Mouse (Mus musculus): ENCODE results near the gene Prss22.
"Not testable (repeated sequence)": the region's sequence is repeated elsewhere in the genome, so short reads cannot be mapped to it uniquely, and the experiment has no call there.

The Prss22 gene

DNA sequence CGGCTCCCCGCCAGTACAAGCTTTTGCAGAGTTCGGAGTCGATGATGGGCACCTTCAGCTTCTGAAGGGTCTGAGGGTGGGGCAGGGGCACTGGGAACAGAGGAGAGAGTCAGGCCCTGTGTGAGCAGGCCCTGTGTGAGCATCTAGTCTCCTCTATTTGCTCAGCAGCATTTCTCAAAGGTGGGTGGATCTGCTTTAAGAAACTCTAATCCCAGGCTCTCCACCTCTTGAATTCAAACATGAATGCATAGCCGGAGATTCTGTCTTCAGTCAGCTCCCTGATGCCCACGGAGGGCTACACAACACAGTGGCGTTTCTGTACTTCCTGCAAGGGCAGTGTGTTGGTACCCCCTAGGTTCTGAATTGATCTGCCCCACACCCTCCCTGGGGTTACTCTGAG is 3.2 kb downstream of the Prss22 start:
- no peak for DNase-seq

DNA sequence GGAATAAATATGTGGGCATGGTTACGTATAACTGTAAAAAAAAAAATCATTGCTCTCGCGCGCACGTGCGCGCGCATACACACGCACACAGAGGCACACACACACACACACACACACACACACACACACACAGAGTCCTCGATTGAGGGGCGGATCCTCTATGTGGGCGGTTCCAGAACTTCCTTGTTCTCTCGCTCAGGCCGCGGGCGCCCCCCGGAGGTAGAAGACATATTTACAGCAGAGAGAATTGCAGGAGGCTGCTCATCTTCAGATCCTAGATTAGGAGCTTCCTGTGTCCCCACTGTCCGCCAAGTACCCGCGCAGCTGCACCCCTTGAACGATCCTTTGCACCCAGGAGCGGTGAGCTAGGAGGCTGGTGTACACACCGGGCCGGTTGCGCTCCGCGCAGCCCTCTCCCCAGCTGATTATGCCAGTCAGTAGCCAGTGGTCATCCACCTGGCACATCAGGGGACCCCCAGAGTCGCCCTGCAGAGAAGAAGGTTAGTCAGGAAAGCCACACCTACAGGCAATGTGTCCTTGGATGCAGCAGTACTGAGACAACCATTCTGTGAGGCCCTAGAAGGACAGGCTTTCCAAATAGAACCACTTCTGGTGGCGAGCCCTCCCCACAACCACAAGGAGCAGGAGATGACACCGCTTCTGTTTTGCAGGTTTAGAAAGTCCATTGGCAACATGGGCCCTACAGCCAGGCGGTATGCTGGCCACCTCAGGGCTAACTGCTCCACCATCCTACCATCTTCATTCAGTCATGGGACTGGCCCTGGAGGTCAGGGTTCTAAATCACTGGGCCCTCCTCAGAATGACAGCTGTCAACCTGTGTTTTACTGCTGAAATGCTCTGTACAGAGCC is 4.1 kb downstream of the Prss22 start:
- peak; percentile 91 to 95 for DNase-seq

- no peak for DNase-seq
These were observed 4.9 kb downstream of the Prss22 start for GRCm38 (mm10) chr17:23992789-23993553.

DNA sequence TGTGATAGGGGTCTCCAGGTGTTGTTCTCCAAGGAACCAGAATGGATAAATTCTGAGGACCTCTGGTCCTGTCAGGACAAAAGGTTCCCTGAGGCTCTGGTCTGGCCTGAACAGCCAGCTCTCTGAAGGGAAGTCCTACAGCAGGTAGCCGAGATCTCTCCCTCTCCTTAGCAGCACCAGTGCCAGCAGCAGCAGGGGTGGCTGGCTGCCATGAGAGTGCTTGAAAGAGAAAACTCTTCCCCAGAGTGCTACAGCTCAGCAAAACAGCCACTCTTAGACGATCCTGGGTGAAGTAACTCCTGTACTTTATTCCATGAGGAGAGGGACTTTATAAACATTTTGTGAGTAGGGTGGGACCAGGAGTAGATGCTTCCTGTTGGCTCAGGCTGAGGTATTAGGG is 8.1 kb downstream of the Prss22 start:
- peak; percentile 45 to 74 for DNase-seq

GRCm38 (mm10) chr17:23984989-23985388 is 12.9 kb downstream of the Prss22 start:
- no peak for DNase-seq

DNA sequence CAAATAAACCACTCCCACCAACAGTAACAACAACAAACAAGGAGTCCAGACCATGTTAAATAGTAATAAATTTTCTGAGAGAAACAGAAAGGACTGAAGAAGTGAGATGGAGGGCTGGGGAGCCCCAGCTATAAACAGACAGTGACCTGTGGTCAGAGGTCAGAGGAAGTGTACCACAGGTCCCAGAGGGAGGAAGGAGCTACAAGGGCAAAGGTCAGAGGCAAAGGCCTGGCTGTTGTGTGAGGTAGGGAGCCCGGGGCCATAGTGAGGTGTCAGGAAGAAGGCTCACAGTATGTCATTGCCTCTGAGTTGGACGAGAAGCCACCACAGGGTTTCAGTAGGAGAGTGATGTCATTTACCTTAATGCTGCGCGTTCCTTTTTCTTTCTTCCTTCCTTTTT is 15.0 kb downstream of the Prss22 start:
- DNase-seq, result no peak

GRCm38 (mm10) chr17:23980297-23980909 is 17.5 kb downstream of the Prss22 start, which contains the start of gene Prss30:
Prss30 (minus strand) TSS chr17:23980566.
- peak; percentile 32 to 33 for DNase-seq

DNA sequence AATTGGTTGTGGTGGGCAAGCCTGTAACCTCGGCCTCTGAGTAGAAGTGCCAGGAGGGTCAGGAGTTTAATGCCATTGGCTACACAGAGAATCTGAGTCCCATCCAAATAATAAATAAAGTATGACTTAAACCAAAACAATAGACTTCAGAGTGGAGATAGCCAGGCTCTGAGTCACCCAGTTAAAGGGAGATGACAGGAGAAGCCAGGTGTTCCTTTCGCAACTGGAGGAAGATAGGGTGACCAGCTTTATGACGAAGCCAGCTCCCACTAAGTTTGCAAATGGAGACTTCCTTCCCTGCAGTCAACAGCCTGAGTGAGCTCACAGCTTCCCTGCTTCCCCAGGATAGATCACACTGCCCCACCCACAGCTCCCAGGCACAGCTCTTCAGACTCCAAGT is 18.4 kb downstream of the Prss22 start:
- DNase-seq, result no peak

DNA sequence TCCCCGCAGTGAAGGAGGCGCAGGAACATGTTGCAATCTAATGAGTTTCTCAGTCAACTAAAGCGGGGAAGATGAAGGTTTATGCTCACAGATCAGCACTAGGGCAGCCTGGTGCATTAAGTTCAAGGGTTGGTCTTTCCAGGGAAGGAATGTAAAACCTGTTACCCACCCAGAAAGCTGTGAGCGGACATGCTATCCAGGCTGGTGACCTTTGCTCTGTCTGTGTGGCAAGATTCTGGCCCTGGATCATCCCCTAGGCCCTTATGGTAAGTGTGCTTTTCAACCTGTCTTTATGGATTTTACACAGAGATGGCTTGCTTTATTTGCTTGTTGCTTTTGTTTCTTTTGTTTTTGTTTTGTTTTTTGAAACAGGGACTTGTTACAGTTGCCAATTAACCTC is 21.2 kb downstream of the Prss22 start:
- DNase-seq, result no peak

DNA sequence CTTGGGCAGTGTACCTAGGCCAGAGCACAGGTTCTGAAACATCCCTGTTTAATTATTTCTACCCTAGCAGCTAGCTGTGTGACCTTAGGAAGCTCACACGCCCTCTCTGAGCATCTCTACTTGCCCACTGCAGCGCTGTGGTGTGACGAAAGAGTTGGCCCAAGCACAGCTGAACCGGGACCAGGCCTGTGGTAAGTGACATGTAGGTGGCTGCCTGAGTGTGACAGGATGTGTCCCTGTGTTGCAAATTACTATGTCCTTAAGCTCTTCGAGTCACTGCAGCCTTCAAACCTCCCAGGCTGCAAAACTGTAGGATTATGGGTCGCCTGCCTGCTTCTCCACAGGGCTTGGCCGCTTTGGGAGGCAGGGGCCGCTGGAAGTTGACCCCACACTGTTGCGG is 26.6 kb downstream of the Prss22 start:
- no peak for DNase-seq

GRCm38 (mm10) chr17:23969231-23969630 is 28.7 kb downstream of the Prss22 start:
- DNase-seq, result peak; percentile 72 to 84

- peak; percentile 33 to 36 for DNase-seq
These were observed 29.1 kb downstream of the Prss22 start for GRCm38 (mm10) chr17:23968780-23969179.

- peak; percentile 37 to 40 for DNase-seq
These were observed 31.1 kb downstream of the Prss22 start for GRCm38 (mm10) chr17:23966658-23967401.

DNA sequence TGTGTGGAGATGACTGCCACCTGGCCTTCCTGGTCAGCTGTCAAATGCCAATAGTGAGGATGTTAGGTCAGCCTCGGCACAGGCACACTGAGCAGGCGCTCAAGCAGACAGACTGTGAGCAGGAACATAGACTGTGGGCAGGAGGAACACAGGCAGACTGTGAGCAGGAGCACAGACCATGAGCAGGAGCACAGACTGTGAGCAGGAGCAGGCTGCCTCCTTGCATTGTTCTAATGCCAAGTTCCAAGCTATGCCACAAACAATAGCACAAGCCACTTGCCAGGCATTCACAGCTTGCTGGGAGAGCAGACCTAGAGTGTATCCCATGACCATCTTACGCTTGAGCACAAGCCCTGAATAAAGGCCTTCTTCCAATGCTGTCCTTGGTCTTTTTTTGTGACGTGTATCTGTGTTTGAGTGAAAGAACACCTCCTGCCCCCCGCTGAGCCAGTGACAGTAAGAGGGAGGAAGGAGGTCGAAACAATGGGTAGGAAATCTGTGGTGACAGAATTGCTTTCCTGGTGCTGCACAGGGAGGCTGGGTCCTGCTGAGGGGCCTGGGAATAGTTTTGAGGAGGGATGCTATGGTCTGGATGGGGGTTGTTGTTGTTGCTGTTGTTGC is 32.0 kb downstream of the Prss22 start:
- DNase-seq, result no peak

DNA sequence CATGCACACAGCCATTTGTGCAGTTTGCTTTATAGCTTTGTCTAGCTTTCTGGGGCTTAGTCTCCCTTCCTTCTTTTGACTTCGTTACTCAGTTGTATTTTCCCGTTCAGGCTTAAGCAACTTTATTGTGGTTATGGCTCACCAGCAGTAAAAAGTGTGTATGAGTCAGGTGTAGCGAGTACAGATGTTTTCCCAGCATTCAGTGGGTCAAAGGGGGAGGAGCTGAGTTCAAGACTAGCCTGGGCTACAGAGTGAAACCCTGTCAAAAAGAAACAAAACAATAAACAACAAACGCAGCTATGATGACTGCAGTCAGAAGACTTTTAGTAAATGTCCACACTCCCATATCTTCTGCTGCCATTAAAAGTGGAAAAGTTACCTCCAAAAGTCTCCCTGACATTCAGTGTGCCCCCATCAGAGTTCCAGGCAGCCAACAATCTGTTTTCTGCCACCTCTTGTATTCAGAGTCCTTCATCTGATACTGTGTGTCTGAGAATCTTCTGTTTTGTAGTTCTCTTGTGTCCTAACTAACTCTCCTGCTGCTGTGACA is 36.3 kb downstream of the Prss22 start:
- no peak for DNase-seq

- DNase-seq, result peak; percentile 77 to 87
These were observed 37.7 kb downstream of the Prss22 start for GRCm38 (mm10) chr17:23960084-23960738.

- DNase-seq, result no peak
These were observed 42.7 kb downstream of the Prss22 start, which contains the start of gene Sbpl for GRCm38 (mm10) chr17:23955174-23955573. Sbpl (minus strand) TSS chr17:23955274.

- not testable (repeated sequence) for DNase-seq
These were observed 47.1 kb downstream of the Prss22 start for GRCm38 (mm10) chr17:23950828-23951227.

GRCm38 (mm10) chr17:23949068-23949467 is 48.8 kb downstream of the Prss22 start:
- no peak for DNase-seq

DNA sequence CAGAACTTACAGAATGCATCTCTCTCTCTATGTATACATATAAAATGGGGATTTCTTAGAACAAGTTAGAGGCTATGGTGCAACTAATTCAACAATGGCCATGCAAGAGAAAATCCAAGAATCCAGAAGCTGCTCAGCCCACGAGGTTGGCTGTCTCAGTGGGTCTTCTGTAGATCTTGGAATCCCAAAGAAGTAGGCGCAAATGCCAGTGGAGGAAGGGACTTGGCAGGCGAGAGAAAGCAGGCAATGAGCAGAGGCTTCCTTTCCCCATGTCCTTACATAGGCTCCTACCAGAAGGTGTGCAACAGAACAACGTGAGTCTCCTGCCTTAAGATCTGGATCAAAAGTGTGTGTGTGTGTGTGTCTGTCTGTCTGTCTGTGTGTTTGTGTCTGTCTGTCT is 50.4 kb downstream of the Prss22 start:
- not testable (repeated sequence) for DNase-seq

Measured in lung, postnatal 4 days (tissue).